Mouse (Mus musculus) midbrain, embryonic 12.5 days (tissue): ENCODE measurements around the gene Adh7. TPM values are rescaled to one million over a fixed set of nuclear protein-coding genes. Genes with fewer than 3 reads are reported as not detected.

ENCODE experiments used
- ATAC-seq: fragments of 200-750 bp; cut with Nextera tagmentation; 2 replicates; pipeline ENCODE4 v1.8.0; 2017; ENCODE audit warnings: low read depth, moderate TSS enrichment, moderate library complexity; ENCODE audit not compliant: low FRiP score
- H3K27ac ChIP-seq: fragments of 300-500 bp; sonication (generic); replicated peaks from 2 replicates; pipeline ENCODE4 v1.5.1; 2016; ENCODE audit warnings: mild to moderate bottlenecking
- H3K27me3 ChIP-seq: fragments of 300-500 bp; sonication (generic); 2 replicates; pipeline ENCODE4 v1.6.1; 2016; ENCODE audit warnings: mild to moderate bottlenecking
- H3K36me3 ChIP-seq: fragments of 300-500 bp; sonication (generic); 2 replicates; pipeline ENCODE4 v1.6.1; 2016
- H3K4me1 ChIP-seq: fragments of 300-500 bp; sonication (generic); 2 replicates; pipeline ENCODE4 v1.6.1; 2016
- H3K4me2 ChIP-seq: fragments of 300-500 bp; sonication (generic); replicated peaks from 2 replicates; pipeline ENCODE4 v1.6.1; 2016; ENCODE audit warnings: mild to moderate bottlenecking, moderate library complexity
- H3K4me3 ChIP-seq: fragments of 300-500 bp; sonication (generic); 2 replicates; pipeline ENCODE4 v1.5.1; 2016; ENCODE audit warnings: mild to moderate bottlenecking
- H3K9ac ChIP-seq: fragments of 300-500 bp; sonication (generic); replicated peaks from 2 replicates; pipeline ENCODE4 v1.6.1; 2016; ENCODE audit warnings: mild to moderate bottlenecking, moderate library complexity
- H3K9me3 ChIP-seq: fragments of 300-500 bp; sonication (generic); 2 replicates; pipeline ENCODE4 v1.6.1; 2016; ENCODE audit warnings: mild to moderate bottlenecking
- WGBS: fragments of 180-500 bp; shearing (Covaris S2); methylation state at CpG from one replicate; pipeline ENCODE4 v1.1.7; 2016; 5-methylcytosine and 5-hydroxymethylcytosine counted together
- polyA plus RNA-seq: library from polyadenylated mRNA; unstranded; fragments of >200 nt; fragmentation: Nextera tagmentation; extraction: Ambion mirVana; gene quantifications from 2 replicates; pipeline ENCODE4 v1.2.1, GENCODE M21; 2016

Gene Adh7
- polyA plus RNA-seq, 1 experiment from 2014 or later: 0.47 TPM

DNA sequence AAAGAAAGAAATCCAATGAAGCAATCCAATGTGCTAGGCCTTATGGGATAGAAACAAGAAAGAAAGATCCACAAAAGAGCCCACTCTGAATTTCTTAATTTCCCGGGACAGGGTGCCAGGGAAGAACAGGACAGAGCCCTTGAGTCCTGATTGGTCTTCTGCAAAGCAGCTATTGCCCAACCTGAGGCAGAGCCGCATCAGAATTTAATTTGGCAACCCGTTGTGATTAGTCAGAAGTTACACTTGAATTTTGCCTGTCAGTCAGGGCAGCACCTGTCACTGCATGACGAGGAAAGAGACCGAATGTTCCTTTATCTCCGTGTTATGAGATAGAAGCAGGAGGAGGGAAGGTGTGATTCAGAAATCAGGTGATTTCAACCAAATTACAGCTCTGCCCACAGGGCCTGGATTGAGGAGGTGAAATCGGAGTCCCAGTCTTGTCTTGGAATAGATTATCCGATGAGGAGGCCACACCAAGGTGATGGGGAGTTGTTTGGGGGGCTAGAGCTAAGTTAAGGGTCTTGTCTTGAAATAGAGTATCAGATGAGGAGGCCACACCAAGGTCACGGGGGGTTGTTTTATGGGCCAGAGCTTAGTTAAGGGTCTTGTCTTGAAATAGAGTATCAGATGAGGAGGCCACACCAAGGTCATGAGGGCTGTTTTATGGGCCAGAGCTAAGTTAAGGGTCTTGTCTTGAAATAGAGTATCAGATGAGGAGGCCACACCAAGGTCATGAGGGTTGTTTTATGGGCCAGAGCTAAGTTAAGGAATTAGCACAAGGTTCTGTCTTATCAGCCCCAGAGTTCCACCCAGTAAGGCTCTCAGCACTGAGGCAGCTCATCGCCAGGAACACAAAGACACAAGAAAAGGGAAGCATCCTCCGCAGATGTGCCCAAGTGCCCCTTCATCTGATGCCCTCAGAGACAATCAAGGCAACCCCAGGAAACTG, 43.4 kb downstream of the Adh7 start, which contains the start of gene Adh1:
Gene Adh1, plus strand, starts transcription at position 271 of the 949 bp plus-strand sequence.
- no peaks in the 10 kb centered on the region for H3K9me3 ChIP-seq
- H3K36me3 ChIP-seq: no peaks in the 10 kb centered on the region
- no peaks in the 10 kb centered on the region for H3K27me3 ChIP-seq
- H3K4me1 ChIP-seq: no peaks in the 10 kb centered on the region
- H3K27ac ChIP-seq: no peak within 1 kb of the TSS
- WGBS: 89% methylated on average over 11 of the region's 11 CpGs
- H3K9ac ChIP-seq: no peak within 1 kb of the TSS
- no peak for ATAC-seq
- no peak within 1 kb of the TSS for H3K4me3 ChIP-seq
- H3K4me2 ChIP-seq: no peak within 1 kb of the TSS

DNA sequence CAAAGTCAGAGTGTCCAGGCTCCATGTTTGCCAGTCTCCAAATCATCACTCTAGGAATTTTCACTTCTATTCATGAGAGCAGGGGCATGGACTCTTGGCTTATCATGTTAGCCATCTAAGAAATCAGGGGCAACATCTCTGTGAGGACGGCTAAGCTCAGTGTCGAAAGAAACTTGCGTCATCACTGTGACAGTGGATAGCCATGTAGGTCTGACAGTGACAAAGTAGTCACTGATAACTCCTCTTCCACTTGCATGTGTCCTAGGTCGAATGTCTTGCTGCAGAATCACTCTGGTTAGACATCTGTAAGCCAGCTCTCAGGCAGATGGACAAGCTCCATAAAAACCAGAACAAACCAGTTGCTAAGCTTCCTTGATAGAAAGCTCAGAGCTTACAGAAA, 45.0 kb downstream of the Adh7 start:
- Histone ChIP-seq H3K9me3 (no peaks in the 10 kb centered on the region), H3K36me3 (no peaks in the 10 kb centered on the region), H3K4me1 (no peaks in the 10 kb centered on the region), H3K4me2 (no peak overlapping the region), H3K9ac (no peak overlapping the region), H3K27ac (no peak overlapping the region), H3K27me3 (no peaks in the 10 kb centered on the region), H3K4me3 (no peak overlapping the region)
- ATAC-seq: no peak
- 82% methylated on average over 4 of the region's 4 CpGs for WGBS

DNA sequence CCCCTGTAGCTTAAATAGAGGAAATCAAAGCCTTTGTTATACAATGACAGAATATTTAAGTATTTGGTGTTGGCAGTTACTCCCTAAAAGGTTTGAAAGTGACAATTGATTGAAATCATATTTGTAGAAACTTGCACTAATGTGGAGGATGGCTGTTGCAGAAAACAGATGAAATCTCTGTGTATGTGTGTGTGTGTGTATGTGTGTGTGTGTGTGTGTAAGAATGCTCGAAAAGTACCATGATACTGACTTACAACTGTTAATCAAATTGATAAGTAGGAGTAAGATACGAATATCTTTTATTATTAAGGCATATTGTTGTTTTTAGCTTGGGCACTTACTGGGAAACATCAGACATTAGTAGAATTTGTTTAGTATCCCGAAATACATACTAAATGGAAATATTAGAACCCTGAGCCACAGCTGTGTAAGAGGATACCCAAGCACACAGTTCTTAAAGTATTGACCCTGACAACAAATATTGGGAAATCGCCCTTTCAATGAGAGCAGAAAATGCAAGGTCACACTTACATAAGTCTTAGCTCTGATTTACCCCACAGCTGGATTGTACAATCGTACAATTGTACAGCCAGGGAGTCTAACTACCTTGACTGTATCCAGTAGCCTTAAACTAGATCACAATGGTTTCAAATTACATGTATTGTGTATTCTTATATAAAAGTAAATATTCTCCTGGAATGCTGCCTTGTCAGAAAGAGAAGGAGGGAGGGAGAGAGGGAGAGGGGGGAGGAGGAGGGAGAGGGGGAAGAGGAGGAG, 45.8 kb downstream of the Adh7 start:
- no peaks in the 10 kb centered on the region for H3K9me3 ChIP-seq
- H3K4me3 ChIP-seq: no peak overlapping the region
- no peak overlapping the region for H3K4me2 ChIP-seq
- ATAC-seq: no peak
- 82% methylated on average over 5 of the region's 5 CpGs for WGBS
- no peak overlapping the region for H3K27ac ChIP-seq
- no peak overlapping the region for H3K9ac ChIP-seq
- no peaks in the 10 kb centered on the region for H3K4me1 ChIP-seq
- H3K36me3 ChIP-seq: no peaks in the 10 kb centered on the region
- no peaks in the 10 kb centered on the region for H3K27me3 ChIP-seq

DNA sequence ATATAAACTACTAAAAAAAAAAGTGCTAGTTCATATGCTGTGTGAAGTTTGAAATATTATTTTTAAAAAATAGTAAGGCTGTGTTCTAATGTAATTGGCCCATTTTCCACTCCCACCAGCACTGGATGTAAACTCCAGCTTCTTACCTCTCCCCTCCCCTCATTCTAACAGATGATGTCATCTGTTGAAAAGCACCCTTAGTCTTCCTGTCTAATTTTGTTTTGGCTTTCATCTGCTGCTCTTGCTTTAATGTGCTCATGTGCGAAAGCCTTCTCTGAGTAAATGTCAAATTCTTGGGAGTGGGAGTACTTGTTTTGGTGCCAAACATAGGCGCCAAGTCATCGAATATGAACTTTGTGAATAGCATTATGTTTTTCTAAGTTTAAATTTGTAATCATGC, 47.1 kb downstream of the Adh7 start:
- H3K4me3 ChIP-seq: no peak overlapping the region
- no peaks in the 10 kb centered on the region for H3K9me3 ChIP-seq
- H3K27ac ChIP-seq: no peak overlapping the region
- no peaks in the 10 kb centered on the region for H3K27me3 ChIP-seq
- no peak for ATAC-seq
- no peak overlapping the region for H3K9ac ChIP-seq
- WGBS: 86% methylated on average over 3 of the region's 3 CpGs
- H3K36me3 ChIP-seq: no peaks in the 10 kb centered on the region
- H3K4me2 ChIP-seq: no peak overlapping the region
- H3K4me1 ChIP-seq: no peaks in the 10 kb centered on the region

DNA sequence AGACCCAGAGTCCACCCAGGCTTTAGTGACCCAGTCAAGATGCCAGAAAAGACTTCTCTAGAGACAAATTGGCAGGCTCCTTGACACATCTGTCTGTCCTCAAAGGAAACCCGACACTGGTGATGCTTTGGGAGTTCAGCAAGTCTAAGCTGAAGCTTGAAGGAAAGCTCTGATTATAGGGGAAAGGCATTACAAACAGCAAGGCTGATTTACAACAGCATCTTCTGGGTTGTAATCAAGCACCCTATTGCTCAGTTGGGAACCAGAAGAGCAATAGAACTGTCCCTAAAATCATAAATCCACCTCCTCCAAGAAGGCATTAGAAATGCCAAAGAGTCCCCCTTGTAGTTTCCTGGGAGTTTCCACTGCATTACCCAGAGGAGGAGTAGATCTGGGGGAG, 52.9 kb downstream of the Adh7 start:
- H3K4me3 ChIP-seq: no peak overlapping the region
- H3K9me3 ChIP-seq: no peaks in the 10 kb centered on the region
- no peak overlapping the region for H3K9ac ChIP-seq
- H3K27me3 ChIP-seq: no peaks in the 10 kb centered on the region
- no peaks in the 10 kb centered on the region for H3K4me1 ChIP-seq
- H3K4me2 ChIP-seq: no peak overlapping the region
- 70% methylated on average over 1 of the region's 1 CpGs for WGBS
- ATAC-seq: no peak
- no peak overlapping the region for H3K27ac ChIP-seq
- no peaks in the 10 kb centered on the region for H3K36me3 ChIP-seq

DNA sequence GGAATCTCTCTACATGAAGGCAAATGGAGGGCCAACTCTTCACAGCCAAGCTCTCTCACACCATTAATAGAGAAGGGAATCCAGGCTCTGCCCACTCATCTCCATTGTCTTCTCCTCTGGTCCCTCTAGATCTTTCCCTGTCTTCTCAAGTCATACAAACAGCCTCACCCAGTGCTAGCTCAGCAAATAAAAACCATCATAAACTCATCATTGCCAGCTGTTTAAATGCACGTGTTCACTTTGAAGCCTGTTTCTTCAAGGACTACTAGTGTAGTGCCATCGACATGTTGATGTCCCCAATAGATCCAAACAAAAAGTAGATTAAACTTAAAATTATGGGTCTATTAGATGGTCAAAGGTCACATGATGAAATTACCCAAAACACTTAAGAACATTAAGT, 53.7 kb downstream of the Adh7 start:
- no peaks in the 10 kb centered on the region for H3K36me3 ChIP-seq
- H3K9me3 ChIP-seq: no peaks in the 10 kb centered on the region
- no peak overlapping the region for H3K9ac ChIP-seq
- H3K4me3 ChIP-seq: no peak overlapping the region
- no peak overlapping the region for H3K4me2 ChIP-seq
- WGBS: 91% methylated on average over 2 of the region's 2 CpGs
- no peaks in the 10 kb centered on the region for H3K4me1 ChIP-seq
- no peak for ATAC-seq
- H3K27ac ChIP-seq: no peak overlapping the region
- no peaks in the 10 kb centered on the region for H3K27me3 ChIP-seq

DNA sequence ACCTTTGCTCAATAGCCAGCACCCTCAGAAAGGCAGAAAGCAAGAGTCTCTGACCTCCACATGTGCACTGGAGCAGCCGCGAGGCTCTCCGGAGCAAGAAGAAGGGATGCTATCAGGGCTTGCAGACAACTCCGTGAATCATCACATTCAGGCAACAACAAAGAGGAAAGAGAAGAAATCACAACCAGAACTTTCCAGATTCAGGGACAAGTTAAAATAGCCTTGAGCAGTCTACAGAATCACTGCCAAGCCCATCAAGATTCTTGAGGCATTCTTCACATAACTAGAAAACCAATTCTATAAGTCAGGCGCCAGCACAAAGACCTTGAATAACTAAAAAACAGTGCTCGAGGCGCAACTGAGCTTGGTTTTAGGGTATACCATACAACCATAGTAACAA, 55.5 kb downstream of the Adh7 start:
- H3K27me3 ChIP-seq: no peaks in the 10 kb centered on the region
- no peak for ATAC-seq
- no peak overlapping the region for H3K27ac ChIP-seq
- no peaks in the 10 kb centered on the region for H3K9me3 ChIP-seq
- 93% methylated on average over 7 of the region's 7 CpGs for WGBS
- no peak overlapping the region for H3K4me3 ChIP-seq
- H3K4me2 ChIP-seq: no peak overlapping the region
- no peak overlapping the region for H3K9ac ChIP-seq
- no peaks in the 10 kb centered on the region for H3K4me1 ChIP-seq
- H3K36me3 ChIP-seq: no peaks in the 10 kb centered on the region

DNA sequence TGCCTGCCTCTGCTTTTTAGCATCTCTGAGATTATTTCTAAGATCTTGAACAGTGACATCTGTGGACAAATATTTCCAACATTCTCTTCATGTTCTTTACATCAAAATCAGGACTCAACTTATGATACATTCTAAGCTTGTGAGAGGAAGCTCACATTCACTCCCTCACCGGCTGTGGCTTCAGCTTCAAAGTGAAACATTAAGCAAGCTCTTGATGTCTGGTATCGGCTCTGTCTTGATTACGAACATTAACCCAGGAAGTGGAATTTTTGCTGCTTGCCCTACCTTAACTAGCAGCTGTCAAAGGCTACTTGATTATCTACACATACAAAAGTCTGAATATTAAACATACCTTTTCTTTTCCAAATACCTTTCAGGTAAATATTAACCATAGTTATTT, 57.5 kb downstream of the Adh7 start:
- no peak for ATAC-seq

DNA sequence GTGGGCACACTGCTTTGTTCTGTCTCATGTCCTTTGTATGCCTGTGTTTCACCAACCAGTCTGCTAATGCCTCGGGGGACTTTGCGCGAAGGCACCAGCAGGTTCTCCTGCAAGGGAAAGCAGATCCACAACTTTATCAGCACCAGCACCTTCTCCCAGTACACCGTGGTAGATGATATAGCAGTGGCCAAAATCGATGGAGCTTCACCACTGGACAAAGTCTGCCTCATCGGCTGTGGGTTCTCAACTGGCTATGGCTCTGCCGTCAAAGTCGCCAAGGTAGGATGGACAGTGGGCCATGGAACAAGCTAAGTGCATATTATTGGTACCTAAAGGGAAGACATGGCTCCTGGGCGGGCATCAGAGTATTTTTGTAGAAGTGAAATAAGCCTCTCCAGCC, 65.0 kb downstream of the Adh7 start:
- no peaks in the 10 kb centered on the region for H3K36me3 ChIP-seq
- WGBS: 70% methylated on average over 9 of the region's 9 CpGs
- no peak overlapping the region for H3K4me2 ChIP-seq
- no peaks in the 10 kb centered on the region for H3K9me3 ChIP-seq
- H3K4me1 ChIP-seq: no peaks in the 10 kb centered on the region; the same call in 1 of the 2 replicates
- ATAC-seq: no peak
- no peak overlapping the region for H3K9ac ChIP-seq
- no peaks in the 10 kb centered on the region for H3K27me3 ChIP-seq
- H3K4me3 ChIP-seq: no peak overlapping the region
- H3K27ac ChIP-seq: no peak overlapping the region

More for the DNA sequence above, 57.5 kb downstream of the Adh7 start:
- Histone ChIP-seq H3K9me3 (no peaks in the 10 kb centered on the region), H3K4me3 (no peak overlapping the region), H3K36me3 (no peaks in the 10 kb centered on the region), H3K4me1 (no peaks in the 10 kb centered on the region), H3K27ac (no peak overlapping the region), H3K9ac (no peak overlapping the region), H3K27me3 (no peaks in the 10 kb centered on the region), H3K4me2 (no peak overlapping the region)
- 85% methylated on average over 3 of the region's 3 CpGs for whole genome bisulfite sequencing

Other genes with a start within 250 kb of the Adh7 start
- gene Dapp1, start 236.2 kb upstream of the Adh7 start, polyA plus RNA-seq: 2.1 and 2.3 TPM in 2 replicates
- 0.05 TPM in 2 replicates for gene 1110002E22Rik, start 152.7 kb upstream of the Adh7 start, polyA plus RNA-seq
- not detected in 2 replicates for gene Gm5105, start 150.4 kb upstream of the Adh7 start, polyA plus RNA-seq
- 14.0 and 15.6 TPM in 2 replicates for gene Trmt10a, start 74.3 kb upstream of the Adh7 start, polyA plus RNA-seq
- gene Mttp, start 72.8 kb upstream of the Adh7 start, polyA plus RNA-seq: 12.4 and 14.1 TPM in 2 replicates
- 0.14 TPM in 1 of 2 replicates, not detected in the other for gene 4930579F01Rik, start 23.9 kb upstream of the Adh7 start, polyA plus RNA-seq
- gene Adh1, start 43.2 kb downstream of the Adh7 start, polyA plus RNA-seq: 0.16 and 0.34 TPM in 2 replicates
- gene Adh6a, start 95.5 kb downstream of the Adh7 start, polyA plus RNA-seq: not detected in 2 replicates
- 0.10 and 0.17 TPM in 2 replicates for gene Adh6b, start 124.0 kb downstream of the Adh7 start, polyA plus RNA-seq
- not detected in 2 replicates for gene Adh4, start 197.7 kb downstream of the Adh7 start, polyA plus RNA-seq
- 244 and 245 TPM in 2 replicates for gene Adh5, start 225.3 kb downstream of the Adh7 start, polyA plus RNA-seq